Mouse (Mus musculus): Measurements from ENCODE around the gene Sp110. TPM values are rescaled to one million over a fixed set of nuclear protein-coding genes. Genes with fewer than 3 reads are reported as not detected.
"Not testable (repeated sequence)": the region's sequence is repeated elsewhere in the genome, so short reads cannot be mapped to it uniquely, and the experiment has no call there.

Gene Sp110
- total and polyA plus RNA-seq, 3 experiments: 3.0 to 7.3 (median 3.2) TPM

DNA sequence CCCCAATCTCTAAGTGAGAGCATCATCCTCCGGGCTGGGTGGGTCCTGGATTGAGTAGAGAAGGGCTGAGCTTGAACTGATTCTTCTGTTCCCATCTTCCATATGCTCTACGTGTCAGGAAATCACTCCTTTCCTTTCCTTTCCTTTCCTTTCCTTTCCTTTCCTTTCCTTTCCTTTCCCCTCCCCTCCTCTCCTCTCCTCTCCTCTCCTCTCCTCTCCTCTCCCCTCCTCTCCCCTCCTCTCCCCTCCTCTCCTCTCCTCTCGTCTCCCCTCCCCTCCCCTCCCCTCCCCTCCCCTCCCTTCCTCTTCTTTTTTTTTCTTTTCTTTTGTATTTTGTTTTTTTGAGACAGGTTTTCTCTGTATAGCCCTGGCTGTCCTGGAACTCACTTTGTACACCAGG, 23.2 kb downstream of the Sp110 start, which contains the start of gene G530012D18Rik:
Gene G530012D18Rik (plus strand): TSS at position 301 of the 400 bp plus-strand sequence.
- H3K36me3 ChIP-seq (ENCODE audit: control insufficient read depth, insufficient read depth, low read length); H3K27me3 ChIP-seq (ENCODE audit: control insufficient read depth, insufficient read depth, low read length); H3K4me3 ChIP-seq; H3K79me2 ChIP-seq (replicated peaks; ENCODE audit: control insufficient read depth, insufficient read depth, low read length); intact Hi-C loops (cut with DNase I); DNase-seq; H3K9ac ChIP-seq (ENCODE audit: low read depth, low read length); H3K27ac ChIP-seq; H3K4me1 ChIP-seq (ENCODE audit: control insufficient read depth, insufficient read depth, low read length): not testable (repeated sequence)
- 33% methylated on average over 2 of the region's 3 CpGs for WGBS

DNA sequence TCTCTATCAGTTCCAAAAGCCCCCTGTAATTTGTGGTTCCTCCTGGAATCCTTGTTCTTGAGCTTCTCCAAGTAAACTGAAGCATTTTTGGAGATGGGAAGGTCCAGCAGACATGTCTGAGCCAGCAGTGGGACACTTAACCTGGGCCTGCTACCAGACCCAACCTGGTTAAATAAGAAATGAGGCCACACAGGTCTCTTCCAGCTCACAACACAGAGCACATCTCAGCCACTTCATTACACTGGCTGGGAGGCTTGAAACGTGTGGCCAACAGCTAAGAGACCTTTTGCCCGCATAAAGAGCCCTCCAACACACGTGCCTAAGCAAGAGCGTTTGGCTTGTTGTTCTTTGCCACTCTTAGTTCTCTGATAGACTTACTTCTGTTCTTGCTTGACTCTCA, 25.1 kb downstream of the Sp110 start:
- 60% methylated on average over 4 of the region's 4 CpGs for WGBS
- H3K4me3 ChIP-seq; H3K4me1 ChIP-seq (ENCODE audit: control insufficient read depth, insufficient read depth, low read length); H3K9ac ChIP-seq (ENCODE audit: low read depth, low read length); H3K27me3 ChIP-seq (ENCODE audit: control insufficient read depth, insufficient read depth, low read length); intact Hi-C loops (cut with DNase I); H3K27ac ChIP-seq; H3K36me3 ChIP-seq (ENCODE audit: control insufficient read depth, insufficient read depth, low read length); H3K79me2 ChIP-seq (replicated peaks; ENCODE audit: control insufficient read depth, insufficient read depth, low read length): not testable (repeated sequence)
- DNase-seq: peak in 1 of 2 experiments; percentile 23

DNA sequence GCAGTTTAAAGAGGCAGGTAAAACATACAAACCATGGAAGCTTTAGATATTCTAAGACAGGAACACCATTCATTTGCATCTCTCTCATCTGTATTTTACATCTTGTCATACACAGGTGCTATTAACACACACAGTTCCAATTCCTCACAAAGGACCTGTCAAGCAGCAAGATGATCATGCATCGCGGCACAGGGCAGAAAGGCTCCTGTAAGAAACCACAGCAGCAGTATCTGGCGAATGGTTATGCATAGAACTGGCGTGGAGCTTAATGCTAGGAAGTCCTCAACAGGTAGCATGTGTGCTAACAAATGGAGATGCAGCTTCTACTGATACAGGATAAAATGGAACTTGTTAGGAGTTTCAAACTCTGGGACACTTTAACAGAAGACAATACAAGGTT, 43.4 kb downstream of the Sp110 start:
- H3K36me3 ChIP-seq (ENCODE audit: control insufficient read depth, insufficient read depth, low read length); H3K4me3 ChIP-seq; H3K9ac ChIP-seq (ENCODE audit: low read depth, low read length); intact Hi-C loops (cut with DNase I); H3K27ac ChIP-seq; H3K4me1 ChIP-seq (ENCODE audit: control insufficient read depth, insufficient read depth, low read length); H3K79me2 ChIP-seq (replicated peaks; ENCODE audit: control insufficient read depth, insufficient read depth, low read length); H3K27me3 ChIP-seq (ENCODE audit: control insufficient read depth, insufficient read depth, low read length): not testable (repeated sequence)
- 69% methylated on average over 4 of the region's 4 CpGs for WGBS
- DNase-seq: peak; percentile 14 to 38

GRCm38 (mm10) chr1:85546442-85546841, 52.2 kb downstream of the Sp110 start:
- intact Hi-C loops (cut with DNase I); DNase-seq; H3K4me1 ChIP-seq (ENCODE audit: control insufficient read depth, insufficient read depth, low read length); H3K36me3 ChIP-seq (ENCODE audit: control insufficient read depth, insufficient read depth, low read length); H3K9ac ChIP-seq (ENCODE audit: low read depth, low read length); H3K79me2 ChIP-seq (replicated peaks; ENCODE audit: control insufficient read depth, insufficient read depth, low read length); H3K27ac ChIP-seq; H3K4me3 ChIP-seq; H3K27me3 ChIP-seq (ENCODE audit: control insufficient read depth, insufficient read depth, low read length): not testable (repeated sequence)

DNA sequence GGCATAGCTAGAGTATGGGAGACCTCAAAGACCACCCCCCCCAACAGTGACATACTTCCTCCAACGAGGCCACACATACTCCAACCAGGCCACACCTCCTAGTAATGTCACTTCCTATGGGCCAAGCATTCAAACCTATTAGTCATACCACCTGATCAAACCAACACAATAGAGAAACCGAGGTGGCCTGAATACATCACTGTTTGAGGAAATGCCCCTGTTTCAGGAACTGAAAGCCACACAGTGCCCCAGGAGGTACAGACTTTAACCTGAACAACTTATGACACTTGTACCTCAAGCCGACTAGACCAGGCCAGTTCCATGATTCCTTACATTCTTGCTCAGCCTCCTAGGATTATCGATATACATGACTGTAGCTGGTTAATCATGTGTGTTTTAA, 54.8 kb downstream of the Sp110 start:
- H3K4me1 ChIP-seq (ENCODE audit: control insufficient read depth, insufficient read depth, low read length); H3K27me3 ChIP-seq (ENCODE audit: control insufficient read depth, insufficient read depth, low read length); intact Hi-C loops (cut with DNase I); DNase-seq; H3K79me2 ChIP-seq (replicated peaks; ENCODE audit: control insufficient read depth, insufficient read depth, low read length); H3K4me3 ChIP-seq; H3K27ac ChIP-seq; H3K9ac ChIP-seq (ENCODE audit: low read depth, low read length); H3K36me3 ChIP-seq (ENCODE audit: control insufficient read depth, insufficient read depth, low read length): not testable (repeated sequence)
- 64% methylated on average over 4 of the region's 4 CpGs for WGBS

- H3K4me3 ChIP-seq; H3K9ac ChIP-seq (ENCODE audit: low read depth, low read length); DNase-seq; H3K36me3 ChIP-seq (ENCODE audit: control insufficient read depth, insufficient read depth, low read length); intact Hi-C loops (cut with DNase I); H3K27ac ChIP-seq; H3K4me1 ChIP-seq (ENCODE audit: control insufficient read depth, insufficient read depth, low read length); H3K79me2 ChIP-seq (replicated peaks; ENCODE audit: control insufficient read depth, insufficient read depth, low read length); H3K27me3 ChIP-seq (ENCODE audit: control insufficient read depth, insufficient read depth, low read length): not testable (repeated sequence)
- WGBS: 70% methylated on average over 13 of the region's 15 CpGs
Observed at GRCm38 (mm10) chr1:85528451-85529110, 70.0 kb downstream of the Sp110 start.

Other genes starting within 250 kb of the Sp110 start
- not detected for gene G530012D18Rik, start 23.1 kb downstream of the Sp110 start, total RNA-seq (2021)
- gene G530012D18Rik, start 23.1 kb downstream of the Sp110 start, polyA plus RNA-seq (2012; rRNA removed): not detected in 2 replicates
- 1 to 10 TPM; 2.7 to 3.1 TPM for gene Sp140, start 1.6 kb upstream of the Sp110 start, total RNA-seq (2021)
- gene Sp140, start 1.6 kb upstream of the Sp110 start, polyA plus RNA-seq (2012; rRNA removed): 2.2 and 2.5 TPM in 2 replicates
- gene Sp100, start 51.2 kb upstream of the Sp110 start, total RNA-seq (2021): 10 to 100 TPM; 16.9 to 21.6 TPM
- gene Sp100, start 51.2 kb upstream of the Sp110 start, polyA plus RNA-seq (2012; rRNA removed): 13.5 and 25.3 TPM in 2 replicates
- gene A630001G21Rik, start 179.8 kb upstream of the Sp110 start, total RNA-seq (2021): under 1 TPM; 0.20 to 0.37 TPM
- gene A630001G21Rik, start 179.8 kb upstream of the Sp110 start, polyA plus RNA-seq (2012; rRNA removed): 1.2 and 1.3 TPM in 2 replicates
- gene Cab39, start 194.6 kb upstream of the Sp110 start, total RNA-seq (2021): 100 to 1,000 TPM; 113 to 118 TPM
- 36.7 and 59.1 TPM in 2 replicates for gene Cab39, start 194.6 kb upstream of the Sp110 start, polyA plus RNA-seq (2012; rRNA removed)

All from heart, adult 2 months (tissue).